Mouse (Mus musculus) myocyte (in vitro differentiated cells): ENCODE data around the gene Triap1.

Source experiments
- MYOG ChIP-seq, 3 experiments: IDR thresholded peaks; one replicate each; pipeline ENCODE4 v1.6.1; 2011; ENCODE audit warnings: control low read depth in 2 of 3, low read depth in 2 of 3, mild to moderate bottlenecking in 2 of 3; ENCODE audit not compliant: insufficient read length in 2 of 3, control insufficient read depth in 1 of 3, insufficient read depth in 1 of 3
- POLR2A ChIP-seq: IDR thresholded peaks from one replicate; pipeline ENCODE4 v1.6.1; 2011; ENCODE audit warnings: low read depth, mild to moderate bottlenecking, control low read depth, moderate library complexity; ENCODE audit not compliant: insufficient read length

GRCm38 (mm10) chr5:115362819-115363714 is 22.0 kb downstream of the Triap1 start:
- TF ChIP-seq MYOG (IDR thresholded peaks at IDR 0.05; ENCODE audit: control insufficient read depth in 1 of 3, insufficient read depth in 1 of 3, insufficient read length in 2 of 3, low read depth in 2 of 3) (no peak), POLR2A (no peak)
